Mouse (Mus musculus): Measurements from ENCODE around the gene Erp29. TPM values are rescaled to one million over a fixed set of nuclear protein-coding genes. Genes with fewer than 3 reads are reported as not detected.

Erp29 gene
- total and polyA plus RNA-seq, 3 experiments = 204 to 258 (median 252) TPM

GRCm38 (mm10) chr5:121455510-121456265, 3.4 kb upstream of the Erp29 start:
- no peak for TF ChIP-seq KAT2A (IDR thresholded peaks at IDR 0.05; ENCODE audit: insufficient replicate concordance, low read length)
- TF ChIP-seq MXI1 (IDR thresholded peaks at IDR 0.05; ENCODE audit: low read depth, low read length) = no peak
- TF ChIP-seq NRF1 (IDR thresholded peaks at IDR 0.05; ENCODE audit: low read depth, low read length) = no peak
- no peak for TF ChIP-seq MEF2A (IDR thresholded peaks at IDR 0.05; ENCODE audit: borderline replicate concordance, low read depth, low read length)
- no peak for TF ChIP-seq SIN3A (IDR thresholded peaks at IDR 0.05; ENCODE audit: low read length)
- TF ChIP-seq ZNF384 (IDR thresholded peaks at IDR 0.05; ENCODE audit: low read depth, low read length) = no peak
- no peak for TF ChIP-seq JUND (conservative IDR thresholded peaks at IDR 0.05; ENCODE audit: low read depth, low read length)
- no peak for TF ChIP-seq RCOR1 (conservative IDR thresholded peaks at IDR 0.05; ENCODE audit: low read depth, low read length)
- TF ChIP-seq ZMIZ1 (IDR thresholded peaks at IDR 0.05; ENCODE audit: low read depth, low read length) = no peak
- no peaks in the 10 kb centered on the region for H3K27me3 ChIP-seq (replicated peaks)
- dilution Hi-C loops (cut with MboI; ENCODE audit: extremely low pct_ligation_motif_present, extremely low pct_unique_long_range_greater_than_20kb, low sequenced_read_pairs) (no loop called here), in situ Hi-C loops (cut with MboI; ENCODE audit: low pct_ligation_motif_present, low pct_unique_long_range_greater_than_20kb, low sequenced_read_pairs) (no loop called here)
- H3K9ac ChIP-seq (ENCODE audit: insufficient read depth, low read depth) = no peak overlapping the region
- H3K4me2 ChIP-seq (ENCODE audit: insufficient read depth, low read depth, poor library complexity, severe bottlenecking) = no peak overlapping the region
- no peak overlapping the region for H3K4me3 ChIP-seq (replicated peaks in 1 of 3; ENCODE audit: low read depth in 2 of 3, low read length in 2 of 3, poor library complexity in 1 of 3)
- H3K9me3 ChIP-seq (replicated peaks; ENCODE audit: low read length) = peaks cover 5% of the 10 kb centered on the region
- no peak for DNase-seq (ENCODE audit: extremely low read depth)
- peaks cover 0 to 11% of the 10 kb centered on the region in 2 experiments for H3K36me3 ChIP-seq (replicated peaks in 1 of 2; ENCODE audit: control insufficient read depth in 1 of 2, insufficient read depth in 1 of 2, low read length in 1 of 2)
- H3K27ac ChIP-seq (ENCODE audit: insufficient read depth, low read depth) = no peak overlapping the region
- H3K4me1 ChIP-seq (ENCODE audit: control insufficient read depth in 1 of 2, insufficient read depth in 2 of 2) = peaks cover 3 to 27% of the 10 kb centered on the region in 2 experiments
- peaks cover 10% of the 10 kb centered on the region for H3K79me2 ChIP-seq (replicated peaks; ENCODE audit: control insufficient read depth, extremely low read depth, insufficient read depth, poor library complexity, severe bottlenecking)

DNA sequence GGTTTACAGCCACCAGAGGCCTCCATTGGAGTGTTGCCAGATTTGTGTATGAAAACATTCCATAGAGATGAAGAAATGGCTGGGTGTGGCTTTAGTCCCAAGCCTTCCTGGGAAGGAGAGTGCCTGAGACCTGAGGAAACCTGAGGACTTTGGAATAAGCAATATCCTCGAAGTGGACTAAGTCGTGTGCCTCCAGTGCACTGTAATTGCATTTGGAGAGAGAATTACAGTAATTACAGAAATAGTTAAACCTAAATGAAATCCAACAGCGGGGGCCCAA, 2.1 kb upstream of the Erp29 start:
- DNase-seq (ENCODE audit: extremely low read depth) = no peak
- Histone ChIP-seq H3K27ac (ENCODE audit: insufficient read depth, low read depth) (no peak overlapping the region), H3K4me1 (ENCODE audit: control insufficient read depth in 1 of 2, insufficient read depth in 2 of 2) (peaks cover 8 to 37% of the 10 kb centered on the region in 2 experiments), H3K9me3 (replicated peaks; ENCODE audit: low read length) (no peaks in the 10 kb centered on the region), H3K9ac (ENCODE audit: insufficient read depth, low read depth) (no peak overlapping the region), H3K4me3 (replicated peaks in 1 of 3; ENCODE audit: low read depth in 2 of 3, low read length in 2 of 3, poor library complexity in 1 of 3) (no peak overlapping the region), H3K4me2 (ENCODE audit: insufficient read depth, low read depth, poor library complexity, severe bottlenecking) (no peak overlapping the region), H3K79me2 (replicated peaks; ENCODE audit: control insufficient read depth, extremely low read depth, insufficient read depth, poor library complexity, severe bottlenecking) (peaks cover 15% of the 10 kb centered on the region), H3K36me3 (replicated peaks in 1 of 2; ENCODE audit: control insufficient read depth in 1 of 2, insufficient read depth in 1 of 2, low read length in 1 of 2) (peaks cover 2 to 17% of the 10 kb centered on the region in 2 experiments), H3K27me3 (replicated peaks) (no peaks in the 10 kb centered on the region)
- in situ Hi-C loops (cut with MboI; ENCODE audit: low pct_ligation_motif_present, low pct_unique_long_range_greater_than_20kb, low sequenced_read_pairs) = no loop called here
- TF ChIP-seq NELFE (IDR thresholded peaks at IDR 0.05; ENCODE audit: low read depth, low read length) (no peak), USF2 (conservative IDR thresholded peaks at IDR 0.05; ENCODE audit: low read depth, low read length) (no peak), SMC3 (IDR thresholded peaks at IDR 0.05; ENCODE audit: low read depth, low read length) (no peak), POLR2AphosphoS2 (IDR thresholded peaks at IDR 0.05; ENCODE audit: low read depth, low read length) (no peak), TBP (conservative IDR thresholded peaks at IDR 0.05; ENCODE audit: low read depth, low read length) (no peak), TCF12 (IDR thresholded peaks at IDR 0.05; ENCODE audit: low read depth, low read length) (no peak), CHD2 (IDR thresholded peaks at IDR 0.05; ENCODE audit: low read length) (no peak), JUN (IDR thresholded peaks at IDR 0.05; ENCODE audit: insufficient read depth, low read depth, low read length) (no peak), RAD21 (IDR thresholded peaks at IDR 0.05; ENCODE audit: low read depth, low read length) (no peak), PAX5 (IDR thresholded peaks at IDR 0.05; ENCODE audit: low read length) (no peak), NRF1 (IDR thresholded peaks at IDR 0.05; ENCODE audit: low read depth, low read length) (no peak), UBTF (IDR thresholded peaks at IDR 0.05; ENCODE audit: low read depth, low read length) (no peak), ZKSCAN1 (IDR thresholded peaks at IDR 0.05; ENCODE audit: borderline replicate concordance, low read depth, low read length) (no peak), BHLHE40 (IDR thresholded peaks at IDR 0.05; ENCODE audit: low read depth, low read length) (no peak), MEF2A (IDR thresholded peaks at IDR 0.05; ENCODE audit: borderline replicate concordance, low read depth, low read length) (no peak), IRF4 (IDR thresholded peaks at IDR 0.05; ENCODE audit: low read depth, low read length) (no peak), SIN3A (IDR thresholded peaks at IDR 0.05; ENCODE audit: low read length) (no peak)
- dilution Hi-C loops (cut with MboI; ENCODE audit: extremely low pct_ligation_motif_present, extremely low pct_unique_long_range_greater_than_20kb, low sequenced_read_pairs) = no loop called here
